Mouse (Mus musculus) ES-E14 (cell line): ENCODE data around the gene Cd300lf. TPM values are rescaled to one million over a fixed set of nuclear protein-coding genes. Genes with fewer than 3 reads are reported as not detected.

Source experiments
- DNase-seq: peaks from one replicate; pipeline ENCODE4 v3.0.0-alpha.2; 2013; ENCODE audit warnings: low read depth, low spot score
- H3K27ac ChIP-seq: 2 replicates; pipeline ENCODE4 v1.5.1; 2012; ENCODE audit warnings: low read depth, mild to moderate bottlenecking, low read length, moderate library complexity, mixed read lengths; ENCODE audit not compliant: poor library complexity, insufficient read depth, severe bottlenecking
- H3K36me3 ChIP-seq: 2 replicates; pipeline ENCODE4 v1.6.1; 2012; ENCODE audit warnings: mild to moderate bottlenecking, low read length, moderate library complexity, mixed read lengths; ENCODE audit not compliant: control insufficient read depth, poor library complexity, insufficient read depth, severe bottlenecking
- H3K4me1 ChIP-seq, 2 experiments: fragments of 150-350 bp in 1 of 2; sonication (generic) in 1 of 2; 2 replicates each; pipeline ENCODE4 v1.6.1; 2012; ENCODE audit warnings: low read length in 2 of 2, mild to moderate bottlenecking in 1 of 2, mixed read lengths in 1 of 2; ENCODE audit not compliant: control insufficient read depth in 2 of 2, insufficient read depth in 2 of 2, poor library complexity in 1 of 2
- H3K4me3 ChIP-seq, 2 experiments: fragments of 150-350 bp in 1 of 2; sonication (generic) in 1 of 2; 2 replicates each; pipeline ENCODE4 v1.5.1; 2012; ENCODE audit warnings: low read length in 2 of 2, low read depth in 1 of 2, mild to moderate bottlenecking in 1 of 2, mixed read lengths in 1 of 2; ENCODE audit not compliant: insufficient read depth in 1 of 2, poor library complexity in 1 of 2, severe bottlenecking in 1 of 2
- H3K9ac ChIP-seq: 2 replicates; pipeline ENCODE4 v1.6.1; 2012; ENCODE audit warnings: low read depth, mild to moderate bottlenecking, low read length, mixed read lengths; ENCODE audit not compliant: poor library complexity, insufficient read depth, severe bottlenecking
- H3K9me3 ChIP-seq: fragments of 150-350 bp; sonication (generic); 2 replicates; pipeline ENCODE4 v1.6.1; 2012; ENCODE audit warnings: low read depth, mild to moderate bottlenecking, low read length; ENCODE audit not compliant: control insufficient read depth, insufficient read depth
- CHD2 ChIP-seq: IDR thresholded peaks from 2 replicates; pipeline ENCODE4 v1.6.1; 2014; ENCODE audit warnings: mild to moderate bottlenecking, low read depth, low read length, inconsistent platforms
- HCFC1 ChIP-seq: IDR thresholded peaks from 2 replicates; pipeline ENCODE4 v1.6.1; 2012; ENCODE audit warnings: low read length, inconsistent platforms, borderline replicate concordance; ENCODE audit not compliant: insufficient read depth
- MAFK ChIP-seq: IDR thresholded peaks from 2 replicates; pipeline ENCODE4 v1.6.1; 2014; ENCODE audit warnings: mild to moderate bottlenecking, low read depth, low read length, inconsistent platforms; ENCODE audit not compliant: insufficient read depth
- ZC3H11A ChIP-seq: IDR thresholded peaks from 2 replicates; pipeline ENCODE4 v1.6.1; 2012; ENCODE audit warnings: low read depth, mild to moderate bottlenecking, inconsistent platforms, low read length, borderline replicate concordance
- ZNF384 ChIP-seq: IDR thresholded peaks from 2 replicates; pipeline ENCODE4 v1.6.1; 2012; ENCODE audit warnings: low read depth, low read length, inconsistent platforms
- in situ Hi-C, 2 experiments: fragments of 600-800 bp; cut with MboI; formaldehyde crosslinking; loops; one replicate each; pipeline ENCODE4 v1.15.1; 2025; ENCODE audit warnings: low sequenced_read_pairs in 2 of 2, inconsistent platforms in 1 of 2; ENCODE audit not compliant: unreplicated experiment in 2 of 2
- total RNA-seq: library from RNA; depleted of rRNA; stranded (reverse); fragments of 300-350 nt; gene quantifications from 2 replicates; pipeline ENCODE4 v1.2.3, GENCODE M21; 2012

The Cd300lf gene
- total RNA-seq, 1 experiment, result 0.40 TPM

DNA sequence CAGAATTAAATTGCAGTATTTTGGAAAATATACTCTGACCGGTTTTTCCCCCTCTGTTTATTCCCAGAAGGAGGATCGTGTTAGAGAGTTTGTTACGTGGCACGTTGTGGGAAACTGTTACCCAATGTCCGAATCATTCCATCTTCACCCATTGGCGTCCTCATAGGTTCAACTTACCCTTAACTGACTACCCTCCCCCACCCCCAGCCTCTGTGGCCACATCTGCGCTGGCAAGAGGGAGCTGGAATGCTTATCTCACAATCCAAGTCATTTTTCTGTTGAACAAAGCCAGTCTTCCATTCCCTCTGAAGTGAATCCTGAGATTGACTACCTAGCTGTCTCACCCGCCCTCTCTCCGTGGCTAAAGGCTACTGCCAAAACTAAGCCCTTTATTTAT is 28.4 kb upstream of the Cd300lf start:
- Histone ChIP-seq H3K4me1 (peaks cover 6 to 23% of the 10 kb centered on the region in 2 experiments; a peak in 2 of 4 replicates), H3K36me3 (peaks cover 7% of the 10 kb centered on the region; the same call in 1 of the 2 replicates), H3K4me3 (0 out of 4 replicates have a peak overlapping the region, but pooled peaks of 1 of the 2 experiments have one; percentile 82), H3K27ac (no peak overlapping the region), H3K9ac (peak overlapping the region; percentile 37; the same call in 1 of the 2 replicates), H3K9me3 (no peaks in the 10 kb centered on the region)
- in situ Hi-C loops, result no loop called here
- no peak for DNase-seq
- TF ChIP-seq ZNF384, result no peak
- TF ChIP-seq HCFC1, result no peak
- no peak for TF ChIP-seq ZC3H11A
- no peak for TF ChIP-seq CHD2
- no peak for TF ChIP-seq MAFK

DNA sequence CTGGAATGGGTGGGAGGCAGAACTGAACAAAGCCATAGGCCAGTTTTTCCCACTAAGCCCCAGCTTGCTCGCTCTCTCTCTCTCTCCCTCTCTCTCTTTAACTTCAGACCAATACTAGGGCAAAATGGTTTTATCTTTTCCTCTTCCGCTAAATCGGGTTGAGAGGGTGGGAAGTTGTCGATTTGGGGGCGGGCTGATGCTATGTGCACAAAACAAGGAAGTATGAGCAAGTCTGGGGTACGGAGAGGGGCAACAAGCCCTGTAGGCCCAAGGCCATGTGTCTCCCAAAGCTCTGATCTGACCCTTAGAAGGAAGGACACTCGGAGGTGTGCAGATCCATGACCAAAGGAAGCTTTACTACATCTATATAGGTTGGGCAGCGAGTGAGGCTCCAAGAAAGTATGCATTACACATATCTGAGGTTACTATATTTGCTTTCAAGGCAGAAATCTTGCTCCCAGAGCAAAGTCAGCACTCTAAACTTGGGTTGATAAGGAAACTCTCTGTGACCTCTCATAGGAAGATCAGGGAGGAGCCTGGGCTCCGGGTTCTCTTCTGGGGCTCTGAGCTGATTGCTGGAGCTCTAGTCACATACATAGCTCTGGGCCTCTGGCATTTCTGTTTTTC is 27.9 kb upstream of the Cd300lf start:
- Histone ChIP-seq H3K4me3 (no peak overlapping the region), H3K4me1 (peaks cover 6 to 23% of the 10 kb centered on the region in 2 experiments; a peak in 2 of 4 replicates), H3K9ac (no peak overlapping the region), H3K27ac (no peak overlapping the region), H3K9me3 (no peaks in the 10 kb centered on the region), H3K36me3 (peaks cover 4% of the 10 kb centered on the region; the same call in 1 of the 2 replicates)
- TF ChIP-seq CHD2, result no peak
- TF ChIP-seq ZNF384, result no peak
- TF ChIP-seq ZC3H11A, result no peak
- TF ChIP-seq HCFC1, result no peak
- TF ChIP-seq MAFK, result no peak
- in situ Hi-C loops, result no loop called here
- no peak for DNase-seq

DNA sequence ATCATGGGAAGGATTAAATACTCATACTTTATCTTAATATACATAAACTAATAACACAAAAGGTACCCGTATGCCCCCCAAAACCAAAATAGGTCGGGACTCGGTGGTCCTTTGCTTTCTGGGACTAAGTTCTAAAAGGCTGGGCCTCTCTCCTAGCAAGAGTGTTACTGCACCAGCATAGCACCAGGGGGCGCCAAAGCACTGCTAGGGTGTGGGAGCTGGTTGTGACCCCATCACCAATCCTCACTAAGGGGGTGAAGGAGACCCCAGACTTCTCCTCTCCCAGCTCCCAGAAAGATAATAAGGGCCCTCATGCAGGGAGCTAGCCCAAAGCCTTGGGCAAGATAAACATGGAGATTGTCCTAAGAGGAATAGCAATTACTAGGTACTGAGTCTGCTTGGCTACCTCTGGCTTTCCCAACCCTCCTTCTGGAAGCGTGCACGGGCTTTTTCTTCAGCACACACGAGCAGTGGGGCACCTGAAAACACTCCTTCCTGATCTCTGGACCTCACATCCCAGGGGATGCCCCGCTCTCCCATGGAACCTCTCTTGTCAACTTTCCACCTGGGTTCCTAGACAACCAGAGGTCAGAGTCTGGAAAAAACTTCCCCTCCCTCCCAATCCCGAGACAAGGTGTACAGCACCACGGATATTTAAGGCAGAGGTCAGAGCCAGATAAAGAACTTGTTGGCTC is 27.2 kb upstream of the Cd300lf start:
- Histone ChIP-seq H3K4me1 (peaks cover 6 to 23% of the 10 kb centered on the region in 2 experiments; a peak in 2 of 4 replicates), H3K27ac (no peak overlapping the region), H3K36me3 (peaks cover 2% of the 10 kb centered on the region; the same call in 1 of the 2 replicates), H3K9me3 (no peaks in the 10 kb centered on the region), H3K4me3 (no peak overlapping the region), H3K9ac (no peak overlapping the region)
- peak; percentile 87 for TF ChIP-seq ZC3H11A
- no peak for TF ChIP-seq HCFC1
- TF ChIP-seq CHD2, result no peak
- in situ Hi-C loops, result no loop called here
- DNase-seq, result no peak

DNA sequence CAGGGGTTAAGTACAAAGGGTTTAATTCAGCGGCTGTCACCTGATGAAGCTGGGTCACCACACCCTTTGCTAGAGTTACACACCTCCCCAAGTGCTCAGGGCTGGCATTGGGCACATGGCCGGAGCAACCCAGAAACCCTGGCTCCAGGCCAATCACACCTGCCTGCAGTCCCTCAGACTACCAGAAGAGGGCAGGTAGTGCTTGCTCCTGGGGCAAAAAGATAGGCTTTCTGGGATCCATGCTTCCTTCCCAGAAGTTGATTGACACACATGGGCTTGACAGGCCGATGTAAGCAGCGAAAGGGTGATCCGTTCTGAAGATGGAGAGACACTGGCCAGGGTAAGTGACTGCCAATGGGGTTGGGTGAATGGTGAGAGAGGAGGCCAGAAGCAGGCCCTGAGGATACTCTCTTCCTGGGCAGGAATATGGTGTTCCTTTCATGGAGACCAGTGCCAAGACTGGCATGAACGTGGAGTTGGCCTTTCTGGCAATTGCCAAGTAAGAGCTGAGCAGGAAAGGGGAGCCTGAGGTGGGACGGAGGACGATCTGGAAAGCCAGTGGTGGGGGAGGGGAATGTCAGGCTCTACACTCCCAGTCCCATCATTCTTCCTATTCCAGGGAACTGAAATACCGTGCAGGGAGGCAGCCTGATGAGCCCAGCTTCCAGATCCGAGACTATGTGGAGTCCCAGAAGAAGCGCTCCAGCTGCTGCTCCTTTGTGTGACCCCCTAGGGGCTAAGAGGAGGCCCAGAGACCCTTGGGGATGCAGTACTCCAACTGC is 26.4 kb upstream of the Cd300lf start:
- H3K36me3 ChIP-seq, result no peaks in the 10 kb centered on the region
- no peak overlapping the region for H3K4me3 ChIP-seq
- no peak overlapping the region for H3K9ac ChIP-seq
- H3K4me1 ChIP-seq, result peaks cover 3 to 19% of the 10 kb centered on the region in 2 experiments; a peak in 2 of 4 replicates
- peak; percentile 76 for DNase-seq
- TF ChIP-seq ZNF384 (no peak), CHD2 (no peak), HCFC1 (no peak), MAFK (no peak), ZC3H11A (peak; percentile 56; the same call in 1 of the 2 replicates)
- H3K9me3 ChIP-seq, result no peaks in the 10 kb centered on the region
- H3K27ac ChIP-seq, result no peak overlapping the region
- in situ Hi-C loops, result no loop called here
